Mouse (Mus musculus): Measurements from ENCODE around the gene Syt12.

GRCm38 (mm10) chr19:4461981-4462380 is 15.3 kb downstream of the Syt12 start:
- TF ChIP-seq CTCF (IDR thresholded peaks at IDR 0.05; ENCODE audit: control insufficient read depth, insufficient read depth, low read length) (no peak), POLR2A (IDR thresholded peaks at IDR 0.05; ENCODE audit: borderline replicate concordance, control insufficient read depth, low read depth, low read length) (no peak)

Measured in bone marrow, adult 2 months (tissue).